Mouse (Mus musculus) megakaryocyte, embryonic 14.5 days (primary cell): ENCODE measurements around the gene Slc44a1. TPM values are rescaled to one million over a fixed set of nuclear protein-coding genes. Genes with fewer than 3 reads are reported as not detected.

Experiments used
- H3K27me3 ChIP-seq: replicated peaks from 2 replicates; pipeline ENCODE3; 2012; ENCODE audit warnings: inconsistent platforms
- H3K36me3 ChIP-seq: replicated peaks from 2 replicates; pipeline ENCODE3; 2012; ENCODE audit warnings: low read length, inconsistent platforms, mixed read lengths
- H3K4me1 ChIP-seq: 2 replicates; pipeline ENCODE4 v1.6.1; 2012; ENCODE audit warnings: inconsistent platforms
- H3K4me3 ChIP-seq: replicated peaks from 2 replicates; pipeline ENCODE3; 2012; ENCODE audit warnings: moderate library complexity, mild to moderate bottlenecking, inconsistent platforms
- H3K9me3 ChIP-seq: 2 replicates; pipeline ENCODE4 v1.6.1; 2012; ENCODE audit warnings: inconsistent platforms
- FLI1 ChIP-seq: IDR thresholded peaks from 2 replicates; pipeline ENCODE4 v1.6.1; 2012; ENCODE audit warnings: low read length, inconsistent platforms, mixed read lengths
- GATA1 ChIP-seq: IDR thresholded peaks from 3 replicates; pipeline ENCODE4 v1.6.1; 2012; ENCODE audit warnings: mixed read lengths, low read length, inconsistent platforms, borderline replicate concordance
- polyA plus RNA-seq: library from polyadenylated mRNA; stranded (reverse); fragments of >175 nt; gene quantifications from 2 replicates; pipeline ENCODE4 v1.2.3, GENCODE M21; 2012; ENCODE audit warnings: low replicate concordance; ENCODE audit not compliant: insufficient read depth

Slc44a1 gene
- polyA plus RNA-seq, 1 experiment: 6.2 TPM

DNA sequence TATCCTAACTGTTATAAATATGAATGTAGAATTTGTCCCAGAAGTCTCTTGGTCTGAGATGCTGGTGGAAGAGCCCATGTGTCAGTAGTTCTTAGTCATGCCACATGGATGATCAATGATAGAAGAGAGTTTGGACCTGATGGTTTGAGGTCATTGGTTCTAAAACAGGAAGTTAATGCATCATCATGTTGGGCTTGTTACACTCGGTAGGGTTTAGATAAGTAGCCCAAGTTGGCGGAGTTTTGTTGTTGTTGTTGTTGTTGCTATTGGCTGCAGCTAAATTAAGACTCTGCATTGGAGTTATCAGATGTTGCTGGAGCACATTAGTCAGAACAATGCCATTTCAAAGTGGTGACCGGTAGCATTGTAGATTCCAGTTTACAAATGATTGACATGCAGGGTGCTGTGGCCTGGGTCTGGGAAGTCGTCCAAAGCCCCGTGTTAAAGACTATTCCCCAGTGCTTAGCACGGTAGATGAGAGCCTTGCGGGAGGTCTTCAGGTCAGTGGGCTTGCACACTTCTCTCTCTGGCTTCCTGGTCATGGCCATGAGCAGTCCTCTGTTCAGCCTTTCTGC is 198.4 kb downstream of the Slc44a1 start:
- no peak overlapping the region for H3K4me3 ChIP-seq
- no peak for TF ChIP-seq GATA1
- TF ChIP-seq FLI1: no peak
- no peaks in the 10 kb centered on the region for H3K4me1 ChIP-seq
- no peaks in the 10 kb centered on the region for H3K36me3 ChIP-seq
- H3K27me3 ChIP-seq: peaks cover 14% of the 10 kb centered on the region
- peaks cover 8% of the 10 kb centered on the region for H3K9me3 ChIP-seq

- TF ChIP-seq FLI1 (no peak), GATA1 (no peak)
- Histone ChIP-seq H3K4me1 (no peaks in the 10 kb centered on the region), H3K27me3 (no peaks in the 10 kb centered on the region), H3K36me3 (no peaks in the 10 kb centered on the region), H3K4me3 (no peak overlapping the region), H3K9me3 (no peaks in the 10 kb centered on the region)
Observed at GRCm38 (mm10) chr4:53658029-53658428, 217.8 kb downstream of the Slc44a1 start.

DNA sequence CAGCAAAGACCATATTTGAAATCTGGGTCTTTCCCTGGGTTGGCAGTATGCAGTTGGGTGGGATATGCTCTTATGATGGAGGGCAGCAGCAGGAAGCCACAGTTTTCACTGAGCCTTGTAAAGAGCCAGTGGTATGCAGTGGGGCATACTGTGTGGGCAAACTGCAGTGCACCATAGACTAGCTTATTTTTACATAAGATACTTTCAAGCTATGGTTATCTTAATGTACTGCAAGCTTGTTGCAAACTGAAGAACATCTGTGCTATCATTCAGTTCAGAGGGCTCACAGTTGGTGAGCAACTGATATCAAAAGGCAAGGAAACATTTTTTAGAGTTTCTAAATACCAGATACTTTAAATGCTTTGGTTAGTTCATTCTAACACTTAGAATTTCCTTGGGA is 220.5 kb downstream of the Slc44a1 start:
- no peaks in the 10 kb centered on the region for H3K4me1 ChIP-seq
- TF ChIP-seq GATA1 (no peak), FLI1 (no peak)
- H3K27me3 ChIP-seq: no peaks in the 10 kb centered on the region

More for the DNA sequence above, 220.5 kb downstream of the Slc44a1 start:
- H3K4me3 ChIP-seq: no peak overlapping the region
- no peaks in the 10 kb centered on the region for H3K9me3 ChIP-seq
- no peaks in the 10 kb centered on the region for H3K36me3 ChIP-seq

Other genes starting within 250 kb of the Slc44a1 start
- not detected in 2 replicates for gene Fsd1l, start 191.1 kb downstream of the Slc44a1 start, polyA plus RNA-seq